Mouse (Mus musculus) heart, postnatal 14 days (tissue): ENCODE results near the gene Prr36. TPM values are rescaled to one million over a fixed set of nuclear protein-coding genes. Genes with fewer than 3 reads are reported as not detected.
A peak's percentile ranks its signal among the peaks of the same experiment; 100 is the strongest.

ENCODE experiments used
- DNase-seq, 2 experiments: peaks; one replicate each; pipeline ENCODE4 v3.0.0; 2021 to 2022
- intact Hi-C: fragments of 180-260 bp; cut with DNase I; formaldehyde crosslinking; loops from one replicate; pipeline ENCODE4 v1.15.1; 2025
- total RNA-seq, 2 experiments: library from RNA; stranded (reverse); gene quantifications; 2 replicates each; pipeline ENCODE4 v1.2.3; 2021

Gene Prr36
- total RNA-seq, 2 experiments from 2014 or later: 0.05 TPM; not detected in 1

GRCm38 (mm10) chr8:4206182-4207015 lies 10.9 kb downstream of the Prr36 start:
- no peak for DNase-seq
- intact Hi-C loops: no loop called here

DNA sequence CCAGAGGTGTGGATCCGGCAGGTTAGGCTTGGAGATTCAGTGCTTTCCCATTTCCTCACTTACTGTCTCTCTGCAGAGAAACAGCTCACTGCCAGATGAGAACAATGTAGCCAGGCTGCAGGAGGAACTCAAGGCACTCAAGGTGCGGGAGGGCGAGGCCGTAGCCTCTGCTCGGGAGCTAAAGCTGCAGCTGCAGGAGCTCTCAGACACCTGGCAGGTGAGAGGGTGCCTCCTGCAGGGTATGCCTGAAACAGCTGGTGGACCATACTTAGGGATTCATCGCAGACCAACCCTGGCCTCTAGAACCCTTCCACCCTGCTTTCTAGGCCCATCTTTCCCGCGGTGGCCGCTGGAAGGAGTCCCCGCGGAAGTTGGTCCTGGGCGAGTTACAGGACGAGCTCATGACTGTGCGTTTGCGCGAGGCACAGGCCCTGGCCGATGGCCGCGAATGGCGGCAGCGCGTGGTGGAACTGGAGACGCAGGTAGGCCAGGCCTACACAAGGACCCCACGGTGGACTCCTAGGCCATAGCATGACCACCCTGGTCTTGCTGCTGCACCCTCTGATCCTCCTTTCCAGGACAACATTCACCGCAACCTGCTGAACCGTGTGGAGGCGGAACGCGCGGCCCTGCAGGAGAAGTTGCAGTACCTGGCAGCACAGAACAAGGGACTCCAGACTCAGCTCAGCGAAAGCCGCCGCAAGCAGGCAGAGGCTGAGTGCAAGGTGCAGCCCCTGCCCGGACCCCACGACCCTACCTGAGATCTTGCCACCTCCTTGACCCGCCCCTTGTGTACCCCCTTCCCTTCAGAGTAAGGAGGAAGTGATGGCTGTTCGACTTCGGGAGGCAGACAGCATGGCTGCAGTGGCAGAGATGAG lies 11.8 kb downstream of the Prr36 start:
- intact Hi-C loops: no loop called here
- no peak for DNase-seq

DNA sequence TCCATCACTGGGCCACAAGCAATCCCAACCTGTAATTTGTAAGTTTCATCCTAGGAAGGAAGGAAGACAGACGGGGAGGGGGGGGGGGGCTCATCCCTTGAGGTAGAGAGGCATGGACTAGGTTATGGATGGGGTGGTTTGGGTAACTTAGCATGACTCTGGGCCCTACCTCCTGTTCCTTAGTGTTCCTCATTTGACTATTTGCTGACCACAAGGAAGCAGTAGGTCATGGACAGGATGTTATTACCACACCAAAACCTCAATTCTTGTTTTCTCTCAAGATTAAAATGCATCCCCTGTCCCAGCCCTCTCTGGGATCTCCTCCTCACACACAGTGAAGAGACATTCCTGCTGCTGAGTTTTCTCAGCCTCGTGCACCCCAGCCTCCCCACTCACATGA lies 15.9 kb downstream of the Prr36 start:
- DNase-seq: no peak
- intact Hi-C loops: no loop called here

DNA sequence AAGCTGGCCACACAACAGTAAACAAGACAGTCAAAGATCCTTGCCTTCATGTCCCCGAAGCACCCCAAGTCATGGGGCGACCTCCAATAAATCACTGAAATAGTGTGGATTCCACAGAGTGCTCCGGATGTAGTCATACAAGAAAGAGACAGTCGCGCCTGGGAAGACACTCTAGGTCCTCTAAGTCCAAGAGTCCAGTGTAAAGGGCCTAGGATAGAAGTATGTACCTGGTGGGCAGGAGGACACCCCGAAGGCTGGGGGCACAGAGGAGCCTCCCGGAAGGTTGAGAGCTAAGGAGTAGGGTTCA lies 23.7 kb downstream of the Prr36 start:
- intact Hi-C loops: loop anchor here (5.0 to 10.0 kb wide), 4 partner anchors 44 to 181 kb away; partner anchors contain the start of genes Gm49320, Map2k7 and Snapc2
- no peak for DNase-seq

DNA sequence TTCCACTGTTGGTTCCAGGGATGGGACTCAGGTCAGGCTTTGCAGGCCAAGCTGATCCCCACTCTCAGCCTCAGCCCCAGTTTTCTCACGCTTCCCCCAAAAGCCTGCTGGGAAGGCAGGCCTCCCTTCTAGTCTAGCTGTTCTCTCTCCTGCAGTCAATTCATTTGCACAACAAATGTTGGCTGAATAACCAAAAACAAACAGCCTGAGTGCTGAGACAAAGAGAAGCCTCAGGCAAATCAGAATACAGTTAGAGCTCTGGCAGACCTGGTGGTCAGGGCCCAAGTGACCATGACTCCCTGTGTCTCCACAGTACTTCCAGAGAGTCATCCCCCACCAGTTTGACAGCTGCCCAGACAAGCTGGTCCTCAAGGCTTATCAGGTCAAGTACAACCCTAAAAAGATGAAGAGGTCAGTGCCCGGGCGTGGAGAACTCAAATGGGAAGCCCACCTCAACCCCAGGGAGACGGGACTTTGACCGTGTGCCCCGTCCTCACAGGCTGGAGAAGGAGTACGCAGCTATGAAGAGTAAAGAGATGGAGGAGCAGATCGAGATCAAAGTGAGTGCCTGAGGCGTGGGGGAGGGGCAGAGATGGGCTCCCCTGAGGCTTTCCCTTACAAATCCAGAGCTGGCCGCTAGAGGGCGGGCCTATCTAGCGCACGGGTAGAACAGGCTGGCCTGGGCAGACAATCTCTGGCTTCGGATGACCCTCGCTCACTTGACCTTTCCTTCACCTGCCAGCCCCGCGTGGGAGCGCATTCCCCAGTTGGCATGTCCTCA lies 24.3 kb downstream of the Prr36 start:
- DNase-seq: peak; percentile 88 to 92
- intact Hi-C loops: loop anchor here (5.0 to 10.0 kb wide), 4 partner anchors 44 to 182 kb away; partner anchors contain the start of genes Gm49320, Map2k7 and Snapc2

DNA sequence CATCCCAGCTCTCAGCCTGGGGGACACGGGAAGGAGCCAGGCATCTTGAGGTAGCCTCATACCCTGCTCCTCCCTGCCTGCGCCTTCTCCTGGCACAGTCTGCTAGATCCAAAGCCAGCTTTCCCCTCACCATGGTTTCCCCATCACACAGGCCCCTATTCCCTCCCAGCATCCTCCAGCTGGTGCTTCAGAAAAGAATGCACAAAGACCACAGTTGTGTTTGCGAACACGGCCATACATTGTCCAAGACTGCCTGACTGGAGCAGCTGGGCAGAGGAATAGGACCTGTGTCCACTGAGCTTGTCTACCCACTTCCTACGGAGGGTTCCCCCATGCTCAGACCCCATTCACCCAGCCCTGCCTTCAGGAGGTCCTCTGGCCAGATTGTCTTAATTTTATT lies 25.0 kb downstream of the Prr36 start:
- intact Hi-C loops: loop anchor here (5.0 to 10.0 kb wide), 4 partner anchors 45 to 182 kb away; partner anchors contain the start of genes Gm49320, Map2k7 and Snapc2
- no peak for DNase-seq

- intact Hi-C loops: no loop called here
- DNase-seq: no peak
Measured at GRCm38 (mm10) chr8:4189031-4189722, 28.1 kb downstream of the Prr36 start.

DNA sequence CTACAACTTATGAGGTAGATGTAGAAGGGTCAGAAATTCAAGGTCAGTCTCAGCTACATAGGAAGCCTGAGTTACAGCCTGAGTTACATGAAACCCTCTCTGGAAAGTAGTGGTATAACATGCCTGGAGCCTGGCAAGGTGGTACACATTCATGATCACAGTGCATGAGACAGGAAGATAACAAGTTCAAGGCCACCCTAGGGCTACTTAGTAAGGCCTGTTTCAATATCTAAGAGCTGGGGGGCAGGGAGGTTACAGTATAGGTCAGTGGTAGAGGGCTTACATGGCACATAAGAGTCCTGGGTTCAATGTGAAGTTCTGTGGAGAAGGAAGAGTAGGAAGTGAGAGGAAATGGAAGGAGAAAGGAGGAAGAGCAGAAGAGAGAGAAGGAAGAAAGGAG lies 28.7 kb downstream of the Prr36 start:
- intact Hi-C loops: no loop called here
- no peak for DNase-seq

DNA sequence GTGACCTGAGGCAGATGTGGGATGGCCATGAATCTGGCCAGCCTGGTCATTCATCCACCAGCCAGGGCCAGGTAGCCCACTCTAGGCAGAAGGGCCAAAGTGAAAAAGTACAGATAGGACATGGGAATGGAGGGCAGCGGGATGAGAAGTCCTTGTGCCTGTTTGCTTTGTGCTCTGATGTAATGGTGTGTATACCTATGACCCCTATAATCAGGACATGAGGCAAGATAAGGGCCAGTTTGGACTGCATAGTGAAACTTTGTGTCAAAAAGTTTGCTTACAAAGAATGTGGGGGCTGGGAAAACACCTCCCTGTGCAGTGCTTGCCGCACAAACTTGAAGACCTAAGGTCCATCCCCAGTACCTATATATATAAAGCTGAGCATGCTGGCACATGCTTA lies 31.1 kb downstream of the Prr36 start:
- intact Hi-C loops: no loop called here
- no peak for DNase-seq

- DNase-seq: no peak
- intact Hi-C loops: no loop called here
Measured at GRCm38 (mm10) chr8:4183409-4183808, 33.9 kb downstream of the Prr36 start.

GRCm38 (mm10) chr8:4174018-4174417 lies 43.2 kb downstream of the Prr36 start:
- intact Hi-C loops: no loop called here
- DNase-seq: no peak

GRCm38 (mm10) chr8:4172486-4172885 lies 44.8 kb downstream of the Prr36 start:
- intact Hi-C loops: no loop called here
- no peak for DNase-seq

DNA sequence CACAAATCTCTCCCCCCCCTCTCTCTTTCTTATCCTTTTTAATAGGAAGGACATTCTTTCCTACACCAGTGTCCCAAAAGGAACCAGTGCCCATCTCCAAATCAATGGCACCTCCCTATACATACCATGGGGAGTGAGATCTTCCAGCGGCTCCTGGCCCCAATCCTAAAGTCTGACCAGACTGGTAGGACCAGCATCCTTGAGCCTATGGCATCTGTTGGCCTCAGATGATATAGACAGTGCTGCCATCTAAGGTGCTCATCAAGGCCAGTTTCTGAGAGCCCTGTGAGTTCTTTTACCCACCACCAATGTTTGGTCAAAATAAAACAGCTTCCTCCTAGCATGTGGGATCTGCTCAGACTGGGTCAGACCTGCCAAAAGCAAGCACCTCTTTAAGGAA lies 49.3 kb downstream of the Prr36 start:
- no peak for DNase-seq
- intact Hi-C loops: loop anchor here (10.0 kb wide), 2 partner anchors 157 to 447 kb away; partner anchors contain the start of genes Ccl25, Elavl1 and Zfp958

GRCm38 (mm10) chr8:4166881-4167525 lies 50.3 kb downstream of the Prr36 start:
- intact Hi-C loops: loop anchor here (10.0 kb wide), 2 partner anchors 158 to 448 kb away; partner anchors contain the start of genes Ccl25, Elavl1 and Zfp958
- no peak for DNase-seq

DNA sequence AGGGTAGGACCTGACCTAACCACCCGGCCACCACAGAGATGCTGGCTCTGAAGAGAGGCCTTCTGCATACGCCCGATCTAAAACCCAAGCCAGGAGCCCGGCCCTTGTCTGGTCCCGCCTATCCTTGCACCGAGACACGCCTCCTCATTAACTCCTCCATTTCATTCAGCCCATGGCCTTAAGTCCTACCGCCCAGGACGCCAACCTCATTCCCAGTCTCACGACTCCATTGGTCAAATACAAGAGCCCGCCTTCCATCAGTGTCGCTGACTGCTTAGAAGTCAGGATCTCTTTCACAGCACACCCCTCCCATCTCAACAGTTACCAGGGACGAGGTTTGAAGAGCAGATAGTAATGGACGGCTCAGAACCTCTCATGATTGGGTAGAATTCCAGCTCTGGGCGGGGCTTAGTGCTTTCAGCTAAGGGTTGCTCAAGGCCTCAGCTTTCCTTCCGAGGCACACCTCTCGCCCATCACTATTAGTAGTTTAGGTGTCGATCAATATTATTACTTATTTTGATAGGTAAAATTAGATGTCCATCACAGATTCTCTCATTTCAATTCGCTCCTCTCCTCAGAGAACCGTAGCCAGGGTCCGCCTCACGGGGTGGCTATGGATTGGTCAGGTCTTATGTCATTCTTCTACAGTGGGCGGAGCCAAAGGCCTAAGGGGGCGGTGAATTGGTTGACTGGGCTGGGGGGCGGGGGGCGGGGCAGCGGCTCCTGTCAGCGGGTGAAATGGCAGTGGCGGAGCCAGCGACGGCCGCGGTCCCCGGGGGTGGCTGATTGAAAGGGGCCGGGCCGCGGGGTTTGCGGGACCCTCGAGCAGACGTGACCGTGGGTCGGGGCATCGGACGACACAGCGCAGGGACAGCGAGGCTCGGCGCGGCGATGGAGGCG lies 51.2 kb downstream of the Prr36 start, which contains the start of gene Evi5l:
TSS of gene Evi5l (plus strand) at position 716 of the 900 bp plus-strand sequence.
- peak; percentile 98 to 99 for DNase-seq
- intact Hi-C loops: loop anchor here (10.0 kb wide), 2 partner anchors 159 to 449 kb away; partner anchors contain the start of genes Ccl25, Elavl1 and Zfp958

- no peak for DNase-seq
Measured at GRCm38 (mm10) chr8:4165176-4165851, 51.9 kb downstream of the Prr36 start.

GRCm38 (mm10) chr8:4162786-4163185 lies 54.5 kb downstream of the Prr36 start:
- intact Hi-C loops: loop anchor here (10.0 kb wide), 2 partner anchors 162 to 452 kb away; partner anchors contain the start of genes Ccl25, Elavl1 and Zfp958
- no peak for DNase-seq

More at GRCm38 (mm10) chr8:4165176-4165851, 51.9 kb downstream of the Prr36 start:
- intact Hi-C loops: loop anchor here (10.0 kb wide), 2 partner anchors 159 to 449 kb away; partner anchors contain the start of genes Ccl25, Elavl1 and Zfp958
